Mouse (Mus musculus) retina, adult 2 months (tissue): ENCODE measurements around the gene Tas1r2.

Source experiments
- DNase-seq: peaks from one replicate; pipeline ENCODE4 v3.0.0-alpha.2; 2012; ENCODE audit warnings: low read depth, low spot score

The Tas1r2 gene

DNA sequence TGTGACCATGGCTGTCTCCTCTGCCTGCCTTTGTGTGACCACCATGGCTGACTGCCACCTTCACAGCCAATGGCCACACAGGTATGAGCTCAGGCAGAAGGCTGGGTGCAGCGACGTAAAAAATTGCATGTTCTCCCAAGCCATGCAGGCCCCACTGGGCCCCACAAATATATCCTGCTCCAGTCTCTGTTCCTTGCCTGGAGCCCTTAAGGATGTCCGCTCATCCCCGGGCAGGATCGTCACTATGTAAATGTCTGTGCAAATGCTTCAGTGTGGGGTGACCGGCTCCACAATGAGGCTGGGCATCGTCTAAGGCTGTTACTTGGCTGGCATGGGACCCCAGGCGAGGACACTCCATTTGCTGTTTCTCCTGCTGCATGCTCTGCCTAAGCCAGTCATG lies at the start of gene Tas1r2:
TSS of gene Tas1r2 (plus strand) at position 301 of the 400 bp plus-strand sequence.
- DNase-seq = no peak

DNA sequence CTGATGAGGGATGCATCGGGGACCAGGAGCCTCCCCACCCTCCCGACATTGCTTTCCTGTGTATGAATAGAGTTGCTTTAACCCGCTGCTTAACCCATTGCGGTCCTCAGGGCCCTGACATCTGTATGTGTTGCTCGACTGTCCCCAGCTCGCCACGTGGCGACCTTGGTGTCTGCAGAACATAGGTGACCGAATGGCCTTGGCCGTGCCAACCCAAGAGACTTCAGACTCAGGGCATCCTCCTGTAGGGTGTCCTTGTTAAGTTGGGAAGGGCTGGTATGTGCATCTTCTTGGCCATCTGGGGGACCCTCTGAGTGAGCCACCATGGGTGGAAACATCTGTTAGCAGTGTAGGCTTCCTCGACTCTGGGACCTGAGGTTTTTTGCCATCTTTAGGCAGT lies 48.1 kb upstream of the Tas1r2 start:
- DNase-seq = no peak

DNA sequence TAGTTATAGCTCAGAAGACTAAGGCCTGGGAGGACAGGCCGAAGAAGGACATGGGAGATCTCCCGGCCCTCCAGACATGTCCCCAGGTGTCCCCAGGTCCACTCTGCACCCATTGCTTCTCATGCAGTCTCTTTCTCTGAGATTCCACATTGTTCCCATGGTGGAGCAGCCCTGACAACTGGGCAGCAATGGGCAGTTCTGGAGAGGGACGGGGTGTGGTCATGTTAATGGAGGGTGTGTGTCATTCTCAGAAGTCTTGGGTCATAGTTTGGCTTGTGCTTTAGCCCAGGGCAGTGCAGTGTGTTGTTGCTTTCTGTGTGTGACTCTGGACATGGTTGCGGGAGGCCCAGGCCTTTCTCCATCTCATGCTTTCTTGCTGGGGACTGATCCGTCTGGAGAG lies 46.6 kb upstream of the Tas1r2 start:
- no peak for DNase-seq

DNA sequence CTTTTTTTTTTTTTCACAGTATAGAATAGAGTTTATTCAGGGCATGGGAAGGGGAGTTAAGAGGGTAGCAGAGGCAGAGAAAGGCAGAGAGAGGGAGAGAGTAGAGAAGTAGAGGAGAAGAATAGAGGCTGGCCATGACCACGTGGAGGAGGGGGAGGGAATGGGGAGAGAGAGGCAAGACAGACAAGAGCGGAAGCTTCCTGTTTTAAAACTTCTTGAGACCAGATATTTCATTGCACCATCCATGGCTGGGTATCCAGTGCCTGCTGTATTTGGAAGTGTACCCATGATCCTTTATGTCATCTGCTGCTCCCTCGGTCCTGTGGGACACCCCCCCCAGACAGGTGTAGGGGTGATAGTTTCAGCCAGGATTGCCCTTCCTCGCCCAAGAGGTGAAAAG lies 44.4 kb upstream of the Tas1r2 start:
- no peak for DNase-seq

DNA sequence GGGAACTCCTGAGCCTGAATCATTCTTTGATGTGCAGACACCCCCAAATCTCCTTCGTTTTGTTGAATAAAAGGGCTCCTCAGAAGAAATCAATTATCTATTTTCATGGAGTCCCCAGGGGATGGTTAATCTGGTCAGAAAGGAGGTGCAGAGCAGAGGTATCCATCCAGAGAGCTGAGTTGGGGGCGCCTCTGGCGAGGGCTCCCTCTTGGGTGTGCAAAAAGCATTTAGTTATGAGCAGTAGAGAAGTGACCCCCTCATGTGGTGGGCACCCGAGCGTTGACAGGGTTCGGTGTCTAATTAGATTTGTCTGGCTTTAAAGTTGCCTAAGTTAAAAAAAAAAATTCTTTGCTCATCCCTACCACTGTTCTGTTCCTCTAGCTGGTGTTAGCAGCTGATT lies 42.4 kb upstream of the Tas1r2 start:
- DNase-seq = no peak

DNA sequence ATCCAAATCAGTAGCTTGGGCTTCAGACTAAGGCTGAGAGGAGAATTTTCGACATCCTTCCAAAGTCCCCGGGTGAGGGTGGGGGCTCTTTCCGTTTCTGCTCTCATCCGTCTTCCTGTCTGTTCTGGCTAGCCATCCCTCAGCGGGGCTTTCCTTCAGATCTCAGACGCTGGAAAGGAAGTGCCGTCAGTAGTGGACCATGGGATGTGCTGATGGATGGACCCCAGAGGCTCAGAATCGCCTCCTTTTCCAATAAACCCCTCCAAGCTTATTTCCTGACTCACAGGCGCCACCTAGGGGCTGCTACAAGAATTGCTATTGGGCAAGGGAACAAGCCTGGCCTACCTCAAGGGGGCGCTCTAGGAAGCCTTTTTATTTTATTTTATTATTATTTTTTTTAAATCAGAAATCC lies 41.8 kb upstream of the Tas1r2 start:
- DNase-seq = peak; percentile 52

DNA sequence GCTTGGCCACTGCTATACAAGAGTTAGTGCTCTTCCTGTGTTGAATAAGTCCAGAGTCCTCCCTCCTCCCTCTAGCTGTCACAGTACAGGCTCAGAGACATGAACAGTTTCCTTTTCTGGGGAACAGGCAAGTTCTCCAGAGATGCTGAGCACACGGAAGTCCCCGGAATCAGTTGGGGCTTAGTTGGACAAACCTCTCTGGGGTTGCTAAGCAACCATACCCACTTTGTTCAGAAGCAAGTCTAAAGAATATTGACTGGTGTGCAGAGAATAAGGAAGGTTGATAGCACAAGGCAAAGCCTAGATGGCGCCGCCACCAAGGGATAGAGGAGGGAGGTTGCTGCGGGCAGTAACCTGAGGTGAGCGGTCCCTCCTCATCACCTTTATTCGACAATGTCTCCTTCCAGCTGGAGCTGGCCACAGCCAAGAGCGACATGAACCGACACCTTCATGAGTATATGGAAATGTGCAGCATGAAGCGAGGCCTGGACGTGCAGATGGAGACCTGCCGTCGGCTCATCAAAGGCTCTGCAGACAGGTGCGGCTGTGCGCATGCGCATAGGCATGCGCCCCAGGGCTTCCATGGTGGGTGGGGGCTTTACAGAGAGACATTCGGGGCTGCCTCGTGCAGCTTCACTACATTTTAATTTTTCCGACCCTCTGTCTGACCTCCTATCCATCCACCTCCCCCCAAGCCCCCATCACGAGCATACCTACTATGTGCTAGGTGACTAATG lies 38.6 kb upstream of the Tas1r2 start:
- no peak for DNase-seq

DNA sequence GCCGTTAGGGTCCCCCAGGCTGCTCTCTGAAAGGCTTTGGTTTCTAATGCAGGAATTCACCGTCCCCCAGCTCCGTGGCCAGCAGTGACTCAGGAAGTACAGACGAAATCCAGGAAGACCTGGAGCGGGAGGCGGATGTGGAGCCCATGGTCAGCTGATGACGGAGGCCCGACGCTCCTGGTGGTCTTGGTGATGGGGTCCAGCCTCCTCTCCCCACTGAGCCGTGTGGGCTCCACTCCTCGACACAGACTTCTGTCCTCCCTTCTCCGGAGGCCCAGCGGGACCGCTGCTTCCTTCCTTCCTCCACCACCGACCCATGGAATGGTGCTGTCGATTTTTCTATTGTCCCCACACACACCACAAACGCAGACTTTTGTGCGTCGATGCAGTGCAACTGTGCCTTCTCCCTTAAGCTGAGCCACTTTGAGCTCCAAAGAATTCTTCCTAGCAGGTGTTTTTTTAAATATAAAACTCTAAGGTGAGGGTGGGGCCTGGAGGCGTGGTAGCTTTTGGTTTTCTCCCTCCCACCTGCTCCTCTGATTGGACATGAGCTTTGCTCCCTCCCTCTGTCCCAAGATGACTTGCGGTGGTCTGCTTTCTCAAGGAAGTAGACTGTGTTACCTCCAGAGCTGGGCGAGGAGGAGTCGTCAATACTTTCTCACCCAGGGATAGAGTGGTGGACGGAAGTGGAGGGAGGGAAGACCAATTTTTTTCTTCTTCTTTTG lies 36.9 kb upstream of the Tas1r2 start:
- no peak for DNase-seq

DNA sequence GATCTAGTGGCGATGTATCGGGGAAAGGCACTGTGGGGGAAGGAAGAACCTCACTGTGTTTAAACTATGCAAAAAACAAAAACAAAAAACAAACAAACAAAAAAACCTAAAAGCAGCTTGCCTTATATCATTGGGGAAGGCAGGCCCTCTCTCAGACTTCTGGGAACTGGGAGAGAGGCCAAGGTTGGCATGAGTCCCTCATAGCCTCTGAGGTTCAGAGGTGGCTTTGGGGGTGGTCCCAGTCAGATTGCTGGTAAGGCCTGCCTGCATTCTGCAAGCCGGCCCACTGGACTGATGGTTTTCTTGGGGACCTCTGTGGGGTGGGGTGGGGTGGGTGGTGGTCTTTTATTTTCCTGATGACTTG lies 36.4 kb upstream of the Tas1r2 start:
- DNase-seq = no peak

DNA sequence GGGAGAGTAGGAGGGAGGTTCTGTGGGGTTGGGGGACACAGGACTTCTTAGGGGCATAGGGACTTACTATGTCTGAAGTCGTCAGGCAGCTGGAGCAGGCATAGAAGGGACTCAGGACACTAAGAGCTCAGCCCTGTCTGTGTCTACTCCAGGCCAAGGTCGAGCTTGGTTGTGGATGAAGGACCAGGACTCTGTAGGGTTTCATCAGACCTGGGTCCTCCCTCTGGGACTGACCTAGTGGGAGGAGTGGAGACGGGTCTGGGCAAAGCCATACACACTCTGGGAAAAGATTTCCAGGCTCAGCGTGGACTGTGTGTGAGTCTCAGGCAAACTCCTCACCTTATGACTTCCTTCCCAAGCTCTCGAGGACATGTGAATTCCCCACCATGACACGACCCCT lies 33.6 kb upstream of the Tas1r2 start:
- DNase-seq = no peak

DNA sequence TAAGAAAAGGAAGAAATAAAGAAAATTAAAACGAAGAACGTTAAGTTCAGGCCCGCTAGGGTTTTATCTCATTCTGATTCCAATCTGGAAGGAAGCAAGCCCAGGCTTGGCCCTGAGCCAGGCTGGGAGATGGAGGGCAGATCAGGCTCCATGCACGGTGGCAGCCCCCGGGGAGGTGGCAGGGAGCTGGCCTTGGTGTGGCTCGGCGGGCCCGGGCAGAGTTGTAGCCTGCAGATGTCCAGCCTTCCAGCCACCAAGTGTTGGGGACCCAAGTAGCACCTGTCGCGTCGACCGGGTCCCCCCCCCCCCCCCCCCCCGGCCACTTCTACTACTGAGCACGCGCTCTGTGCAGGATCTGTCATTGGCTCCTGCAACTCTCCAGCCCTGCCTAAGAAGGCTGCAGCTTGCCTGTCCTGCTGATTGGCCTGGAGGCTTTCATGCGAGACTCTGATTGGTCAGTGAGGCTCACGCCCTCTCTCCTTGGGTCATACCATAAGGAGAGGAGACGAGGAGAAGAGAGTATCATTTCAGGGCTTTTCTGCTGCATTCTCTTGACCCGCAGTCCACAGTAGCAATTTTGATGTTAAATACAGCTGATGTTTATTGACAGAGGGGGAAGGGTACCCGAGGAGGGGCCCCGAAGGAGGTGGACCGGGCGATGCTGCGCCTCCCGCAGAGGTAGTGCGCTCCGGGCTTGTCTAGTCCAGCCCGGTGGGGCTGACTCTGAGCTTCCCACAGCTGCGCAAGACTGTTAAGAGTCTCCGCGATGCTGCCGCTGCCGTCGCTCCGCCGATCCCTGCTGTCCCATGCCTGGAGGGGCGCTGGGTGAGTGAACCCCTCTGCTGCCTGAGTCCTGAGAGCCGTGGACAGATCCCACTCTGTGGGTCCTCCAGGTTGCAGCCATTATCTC lies 30.7 kb upstream of the Tas1r2 start, which contains the start of gene Aldh4a1:
TSS of gene Aldh4a1 (plus strand) at position 494 of the 910 bp plus-strand sequence.
- peak; percentile 97 for DNase-seq

DNA sequence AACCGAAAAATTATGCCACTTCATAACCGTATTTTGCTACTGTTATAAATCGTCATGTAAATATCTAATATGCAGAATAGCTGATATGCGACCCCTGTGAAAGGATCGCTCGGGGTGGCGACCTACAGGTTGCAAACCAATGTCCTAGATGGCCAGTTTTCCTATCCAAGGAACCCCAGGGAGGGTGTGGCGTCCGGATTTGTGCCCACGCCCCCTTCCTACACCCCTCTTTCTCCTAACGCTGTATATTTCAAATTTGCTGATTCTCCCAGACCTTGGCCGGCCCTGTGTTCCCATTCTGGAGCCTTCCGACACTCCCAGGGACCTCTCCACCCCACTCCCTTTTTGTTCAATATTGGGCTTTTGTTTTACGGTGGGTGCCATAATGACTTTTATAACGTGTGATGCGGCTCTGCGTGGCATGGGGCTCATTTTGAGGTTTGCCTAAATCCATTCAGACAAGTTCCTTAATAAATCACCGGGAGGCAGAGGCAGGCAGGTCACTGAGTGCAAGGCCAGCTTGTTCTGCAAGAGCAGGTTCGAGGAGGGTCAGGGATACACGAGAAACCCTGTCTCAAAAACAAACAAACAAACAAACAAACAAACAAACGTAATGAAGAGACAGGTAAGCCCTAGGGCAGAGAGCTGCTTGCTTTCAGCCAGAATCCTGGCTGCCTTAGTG lies 29.8 kb upstream of the Tas1r2 start:
- no peak for DNase-seq

DNA sequence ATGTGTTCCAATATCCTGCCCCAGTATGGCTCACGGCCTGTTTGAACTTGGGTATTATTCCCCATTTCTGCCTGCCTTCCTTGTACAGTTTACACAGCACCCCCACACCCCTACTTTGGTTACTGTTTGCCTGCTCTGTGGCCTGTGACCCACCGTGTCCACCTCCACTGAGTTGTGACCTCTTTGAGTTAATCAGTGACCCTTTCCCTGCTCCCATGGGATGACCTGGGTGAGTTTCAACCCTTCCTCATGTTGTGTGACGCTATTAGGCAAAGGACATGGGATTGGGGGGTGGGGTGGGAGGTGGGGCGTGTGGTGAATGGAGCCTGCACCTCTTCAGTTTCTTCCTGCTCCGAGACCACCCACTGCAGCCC lies 29.2 kb upstream of the Tas1r2 start:
- no peak for DNase-seq

DNA sequence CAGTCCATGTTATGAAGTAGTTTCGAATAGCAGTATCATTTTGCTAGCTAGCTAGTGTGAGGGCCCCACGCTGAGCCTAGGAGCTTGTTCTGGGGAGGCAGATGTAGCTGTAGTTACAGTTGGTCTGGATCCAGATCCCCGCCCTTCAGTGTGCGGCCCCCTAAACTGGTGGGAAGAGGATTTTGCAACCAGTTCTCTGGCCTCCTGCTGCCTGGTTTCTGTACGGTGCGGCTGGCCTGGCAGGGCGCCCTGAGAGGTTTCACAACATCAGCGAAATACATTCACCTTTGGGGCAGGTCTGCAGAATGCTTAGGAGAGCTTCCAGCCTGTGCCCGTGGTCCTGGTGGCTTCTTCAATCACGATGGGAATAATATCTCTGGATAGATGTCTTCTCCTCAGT lies 28.6 kb upstream of the Tas1r2 start:
- no peak for DNase-seq

DNA sequence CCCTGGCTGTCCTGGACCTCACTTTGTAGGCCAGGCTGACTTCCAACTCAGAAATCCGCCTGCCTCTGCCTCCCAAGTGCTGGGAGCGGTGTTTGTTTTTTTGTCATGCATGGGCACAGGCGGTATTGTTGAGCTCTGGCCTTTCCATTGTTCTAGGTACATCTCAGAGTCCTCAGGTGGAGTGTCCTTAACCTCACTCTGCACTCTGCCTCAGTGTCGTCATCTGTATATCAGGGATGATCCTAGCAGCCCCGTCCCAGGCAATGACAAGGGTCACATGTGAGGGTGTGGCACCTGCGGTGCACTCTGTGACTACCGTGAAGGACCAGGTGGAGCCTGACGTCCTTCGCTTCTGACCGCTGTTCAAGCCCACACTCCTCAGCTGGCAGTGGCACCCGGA lies 26.0 kb upstream of the Tas1r2 start:
- DNase-seq = no peak

DNA sequence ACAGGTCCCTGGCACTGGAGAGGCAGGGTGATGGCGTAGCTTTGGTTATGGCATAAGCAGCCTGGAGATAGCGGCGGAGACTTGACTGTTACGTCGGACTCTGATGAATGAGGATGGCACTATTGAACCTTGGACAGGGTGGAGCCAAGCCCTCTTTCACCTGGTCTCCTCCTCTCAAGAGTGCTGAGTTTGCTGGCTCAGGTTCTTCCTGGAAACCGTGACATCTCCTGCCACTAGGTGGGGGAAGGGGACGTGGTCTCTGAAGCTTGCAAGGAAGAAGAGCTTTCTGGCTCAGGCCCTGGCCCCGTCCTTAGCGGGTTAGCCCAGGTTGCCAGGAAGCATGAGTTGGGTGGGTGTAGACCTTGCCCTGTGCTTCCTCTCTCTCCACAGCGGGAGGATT lies 23.2 kb upstream of the Tas1r2 start:
- DNase-seq = no peak

DNA sequence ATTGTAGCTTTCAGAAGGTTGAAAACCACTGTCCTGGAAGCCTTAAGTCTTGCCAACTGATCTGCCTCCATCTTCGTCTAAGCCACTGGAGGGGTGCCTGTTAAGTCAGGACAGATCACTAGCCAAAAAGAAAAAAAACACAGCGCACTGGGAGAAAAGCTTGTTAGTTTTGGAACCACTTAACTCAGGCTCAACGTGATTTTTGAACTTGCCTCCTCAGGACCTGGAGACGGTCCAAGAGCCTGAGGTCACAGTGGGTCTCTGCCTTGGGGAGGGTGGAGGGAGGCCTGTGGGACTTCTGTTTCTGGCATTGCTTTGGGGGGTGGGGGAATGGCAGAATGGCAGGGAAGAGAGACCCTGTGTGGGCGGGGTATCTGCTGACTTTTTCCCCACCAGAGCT lies 22.2 kb upstream of the Tas1r2 start:
- no peak for DNase-seq

DNA sequence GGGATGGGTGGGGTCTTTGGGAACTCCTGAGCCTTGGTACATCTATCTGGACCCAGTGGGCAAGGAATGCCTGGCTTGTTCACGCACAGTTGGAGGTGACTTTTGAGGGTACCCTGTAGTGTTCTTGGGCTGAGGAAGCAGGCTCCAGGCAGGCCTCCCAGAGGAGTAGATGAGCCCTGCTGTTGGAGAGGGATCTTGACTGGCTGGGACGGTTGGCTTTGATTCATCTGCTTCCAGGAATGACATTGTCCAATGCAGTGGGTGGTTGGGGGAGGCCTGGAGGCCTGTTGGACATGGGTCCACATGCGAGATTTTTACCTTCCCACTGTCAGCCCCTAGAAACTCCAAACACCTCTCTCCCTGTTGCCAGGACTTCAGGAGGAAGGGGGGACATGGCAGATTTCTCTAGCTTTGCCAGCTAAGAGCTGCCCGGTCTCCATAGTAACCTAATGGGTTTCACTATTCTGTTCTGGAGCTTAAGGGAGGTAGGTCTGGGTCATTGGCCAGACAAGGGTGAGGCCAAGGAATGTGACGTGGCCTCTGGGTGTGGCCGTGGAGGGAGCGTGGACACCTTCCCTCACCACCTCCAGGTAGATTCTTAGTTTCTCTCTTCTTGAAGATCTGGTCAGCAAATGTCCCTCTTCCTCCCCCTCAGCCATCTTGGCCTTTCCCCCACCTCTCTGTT lies 21.6 kb upstream of the Tas1r2 start:
- no peak for DNase-seq

DNA sequence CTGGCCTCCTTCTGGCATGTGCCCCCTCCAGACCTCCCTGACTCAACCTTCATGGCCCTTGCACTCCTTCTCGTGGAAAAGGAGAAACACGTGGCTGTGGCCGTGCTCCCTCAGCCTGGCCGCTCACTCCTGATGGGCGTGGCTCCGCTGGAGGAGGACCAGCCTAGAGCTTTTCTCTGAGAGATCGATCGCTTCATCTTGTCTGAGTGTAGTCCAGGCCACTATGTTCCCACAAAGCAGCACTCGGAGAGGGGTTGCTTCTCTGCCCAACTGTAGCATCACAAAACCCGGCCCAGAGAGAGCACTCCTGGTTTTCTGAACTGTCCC lies 21.1 kb upstream of the Tas1r2 start:
- DNase-seq = no peak

DNA sequence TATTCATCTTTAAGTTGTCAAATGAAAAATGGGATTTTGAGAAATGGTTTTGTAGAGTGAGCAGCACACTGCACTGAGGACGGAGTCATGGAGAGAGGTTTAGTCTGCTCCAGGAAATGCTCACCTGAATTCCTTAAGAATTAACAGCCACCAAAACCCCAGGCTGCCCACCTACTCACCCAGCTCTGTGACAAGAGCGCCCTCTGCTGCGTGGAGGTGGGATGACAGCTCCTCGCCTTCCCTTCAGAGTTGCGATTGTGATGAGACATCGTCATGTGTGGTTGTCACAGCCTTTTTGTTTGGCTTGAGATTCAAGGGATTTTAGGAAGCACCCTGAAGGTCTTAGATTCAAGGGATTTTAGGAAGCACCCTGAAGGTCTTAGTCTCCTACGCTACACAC lies 17.0 kb upstream of the Tas1r2 start:
- no peak for DNase-seq

DNA sequence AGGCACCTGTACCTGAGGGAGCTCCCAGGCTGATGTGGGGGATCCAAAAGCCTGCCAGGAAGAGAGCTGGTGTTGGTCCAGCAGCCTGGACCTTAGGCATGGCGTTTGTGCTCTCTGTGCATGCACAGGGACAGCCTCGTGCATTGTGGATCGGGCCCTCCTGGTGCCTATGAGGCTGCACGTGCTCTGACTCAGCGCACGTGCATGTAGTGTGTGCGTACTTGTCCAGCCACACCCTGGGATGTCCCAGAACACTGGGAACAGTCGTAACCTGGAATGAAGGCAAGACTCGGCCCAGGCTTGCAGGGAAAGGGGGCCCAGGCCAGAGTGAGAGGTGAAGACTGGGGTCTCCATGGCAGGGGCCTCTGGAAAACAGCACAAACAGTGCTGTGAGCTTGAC lies 15.5 kb upstream of the Tas1r2 start:
- no peak for DNase-seq
